Mouse (Mus musculus): Measurements from ENCODE around the gene Zfp146. TPM values are rescaled to one million over a fixed set of nuclear protein-coding genes. Genes with fewer than 3 reads are reported as not detected.
"Not testable (repeated sequence)": the region's sequence is repeated elsewhere in the genome, so short reads cannot be mapped to it uniquely, and the experiment has no call there.

Gene Zfp146
- polyA plus RNA-seq, 1 experiment from 2014 or later = 11.3 TPM

- H3K9me3 ChIP-seq (replicated peaks) = no peaks in the 10 kb centered on the region
- no peak for ATAC-seq (ENCODE audit: low FRiP score)
- H3K4me1 ChIP-seq = peaks cover 20% of the 10 kb centered on the region
- H3K36me3 ChIP-seq = peaks cover 74% of the 10 kb centered on the region
- WGBS = 89% methylated on average over 12 of the region's 12 CpGs
- no peak overlapping the region for H3K27ac ChIP-seq (replicated peaks)
- H3K4me3 ChIP-seq (replicated peaks) = no peak overlapping the region
- H3K27me3 ChIP-seq (replicated peaks) = no peaks in the 10 kb centered on the region
- H3K9ac ChIP-seq (replicated peaks) = no peak overlapping the region
- no peak overlapping the region for H3K4me2 ChIP-seq
These were observed 19.0 kb upstream of the Zfp146 start for GRCm38 (mm10) chr7:30188344-30189115.

GRCm38 (mm10) chr7:30184641-30185348, 15.2 kb upstream of the Zfp146 start:
- Histone ChIP-seq H3K9ac (replicated peaks) (no peak overlapping the region), H3K36me3 (peaks cover 52% of the 10 kb centered on the region), H3K27me3 (replicated peaks) (no peaks in the 10 kb centered on the region), H3K4me3 (replicated peaks) (no peak overlapping the region), H3K27ac (replicated peaks) (no peak overlapping the region), H3K4me2 (no peak overlapping the region), H3K9me3 (replicated peaks) (no peaks in the 10 kb centered on the region), H3K4me1 (peaks cover 7% of the 10 kb centered on the region)
- WGBS = 78% methylated on average over 13 of the region's 13 CpGs
- ATAC-seq (ENCODE audit: low FRiP score) = no peak

- Histone ChIP-seq H3K27ac (replicated peaks) (no peak within 1 kb of the TSS), H3K9ac (replicated peaks) (peak within 1 kb of the TSS; percentile 3; the same call in 1 of the 2 replicates), H3K4me2 (peak within 1 kb of the TSS; percentile 46), H3K36me3 (peaks cover 45% of the 10 kb centered on the region), H3K9me3 (replicated peaks) (no peaks in the 10 kb centered on the region), H3K4me1 (peaks cover 7% of the 10 kb centered on the region), H3K4me3 (replicated peaks) (peak within 1 kb of the TSS; percentile 17), H3K27me3 (replicated peaks) (no peaks in the 10 kb centered on the region)
- ATAC-seq (ENCODE audit: low FRiP score) = peak; percentile 49; the same call in 1 of the 2 replicates
- 2% methylated on average over 11 of the region's 11 CpGs for WGBS
These were observed 14.3 kb upstream of the Zfp146 start, which contains the start of gene Cox7a1 for GRCm38 (mm10) chr7:30183879-30184289. Gene Cox7a1 (plus strand): TSS chr7:30184144.

- not testable (repeated sequence) for H3K9ac ChIP-seq (replicated peaks); H3K27me3 ChIP-seq (replicated peaks); H3K27ac ChIP-seq (replicated peaks); H3K4me1 ChIP-seq; H3K4me3 ChIP-seq (replicated peaks); H3K4me2 ChIP-seq; ATAC-seq (ENCODE audit: low FRiP score); H3K9me3 ChIP-seq (replicated peaks)
- peaks cover 45% of the 10 kb centered on the region for H3K36me3 ChIP-seq
- 70% methylated on average over 7 of the region's 7 CpGs for WGBS
These were observed 13.6 kb upstream of the Zfp146 start for GRCm38 (mm10) chr7:30183189-30183588.

DNA sequence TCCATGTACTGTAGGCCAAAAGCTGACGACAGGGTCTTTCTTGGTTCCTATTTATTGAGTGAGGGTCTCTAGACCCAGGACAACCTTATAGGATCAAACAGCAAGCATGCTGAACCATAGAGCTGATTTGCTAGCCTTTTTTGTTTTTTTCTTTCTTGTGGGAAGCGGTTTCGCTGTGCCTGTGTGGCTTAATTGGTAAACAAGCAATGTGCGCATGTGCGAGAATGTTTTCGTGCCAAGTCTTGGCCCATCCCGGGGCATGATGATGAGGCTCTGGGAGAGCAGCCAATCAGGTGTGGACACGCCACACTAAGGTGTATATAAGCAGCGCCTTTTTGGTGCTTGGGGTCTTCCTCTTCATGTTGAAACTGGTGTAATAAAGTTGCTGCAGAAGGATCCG, 12.4 kb upstream of the Zfp146 start:
- not testable (repeated sequence) for H3K4me1 ChIP-seq; ATAC-seq (ENCODE audit: low FRiP score); H3K9ac ChIP-seq (replicated peaks); H3K4me3 ChIP-seq (replicated peaks); H3K27me3 ChIP-seq (replicated peaks); H3K9me3 ChIP-seq (replicated peaks); H3K4me2 ChIP-seq
- WGBS = 89% methylated on average over 10 of the region's 10 CpGs
- H3K27ac ChIP-seq (replicated peaks) = peak overlapping the region; percentile 68
- peaks cover 42% of the 10 kb centered on the region for H3K36me3 ChIP-seq

- Histone ChIP-seq H3K4me1 (peaks cover 7% of the 10 kb centered on the region), H3K36me3 (peaks cover 41% of the 10 kb centered on the region)
- 3% methylated on average over 4 of the region's 4 CpGs for WGBS
These were observed 11.8 kb upstream of the Zfp146 start for GRCm38 (mm10) chr7:30181308-30181707.

GRCm38 (mm10) chr7:30178256-30178655, 8.7 kb upstream of the Zfp146 start:
- Histone ChIP-seq H3K4me1 (no peaks in the 10 kb centered on the region), H3K4me3 (replicated peaks) (no peak overlapping the region), H3K9me3 (replicated peaks) (no peaks in the 10 kb centered on the region), H3K27me3 (replicated peaks) (no peaks in the 10 kb centered on the region), H3K4me2 (no peak overlapping the region), H3K9ac (replicated peaks) (no peak overlapping the region), H3K27ac (replicated peaks) (no peak overlapping the region), H3K36me3 (peaks cover 36% of the 10 kb centered on the region)
- no peak for ATAC-seq (ENCODE audit: low FRiP score)
- WGBS = 89% methylated on average over 11 of the region's 11 CpGs

More at GRCm38 (mm10) chr7:30181308-30181707, 11.8 kb upstream of the Zfp146 start:
- H3K9ac ChIP-seq (replicated peaks) = no peak overlapping the region; the same call in 1 of the 2 replicates
- peak; percentile 35; the same call in 1 of the 2 replicates for ATAC-seq (ENCODE audit: low FRiP score)
- H3K27ac ChIP-seq (replicated peaks) = peak overlapping the region; percentile 68
- H3K27me3 ChIP-seq (replicated peaks) = no peaks in the 10 kb centered on the region
- H3K4me3 ChIP-seq (replicated peaks) = no peak overlapping the region
- no peak overlapping the region for H3K4me2 ChIP-seq
- H3K9me3 ChIP-seq (replicated peaks) = no peaks in the 10 kb centered on the region

- Histone ChIP-seq H3K36me3 (peaks cover 36% of the 10 kb centered on the region), H3K9me3 (replicated peaks) (no peaks in the 10 kb centered on the region), H3K4me3 (replicated peaks) (no peak overlapping the region), H3K27me3 (replicated peaks) (no peaks in the 10 kb centered on the region), H3K4me2 (no peak overlapping the region), H3K4me1 (peaks cover 3% of the 10 kb centered on the region; the same call in 1 of the 2 replicates), H3K9ac (replicated peaks) (no peak overlapping the region), H3K27ac (replicated peaks) (no peak overlapping the region)
- 85% methylated on average over 12 of the region's 12 CpGs for WGBS
- ATAC-seq (ENCODE audit: low FRiP score) = no peak
These were observed 6.9 kb upstream of the Zfp146 start for GRCm38 (mm10) chr7:30176474-30176873.

DNA sequence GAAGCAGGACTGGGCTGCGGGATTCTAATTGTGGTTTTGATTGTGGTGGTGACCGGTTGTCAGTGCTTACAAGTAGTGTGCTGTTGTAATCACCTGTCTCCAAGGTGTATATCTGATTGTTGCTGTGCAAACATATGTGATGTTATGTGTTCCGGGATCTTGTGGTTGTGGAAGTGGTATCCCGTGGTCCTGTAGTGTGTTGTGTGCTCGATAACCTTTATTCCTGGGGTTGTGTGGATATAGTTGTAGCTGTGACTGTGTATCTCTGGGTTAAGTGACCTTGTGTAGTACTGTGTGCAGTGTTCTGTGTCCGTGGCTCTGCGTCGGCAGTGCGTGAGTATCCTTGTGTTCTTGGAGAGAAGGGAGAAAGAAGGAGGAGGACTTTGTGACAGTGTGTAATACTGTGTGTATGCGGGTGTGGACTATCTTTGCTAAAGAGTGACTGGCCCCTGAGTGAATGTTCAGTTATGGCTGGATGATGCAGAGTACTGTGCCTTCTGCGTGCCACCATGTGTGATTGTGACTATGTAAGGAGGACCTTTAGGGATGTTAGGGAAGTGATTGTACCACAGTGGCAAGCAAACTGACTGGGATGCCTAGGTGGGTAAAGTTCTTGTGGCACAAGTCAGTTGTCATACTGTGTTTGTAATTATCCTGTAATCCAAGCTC, 867 bp upstream of the Zfp146 start:
- Histone ChIP-seq H3K36me3 (peaks cover 21% of the 10 kb centered on the region), H3K4me1 (peaks cover 33% of the 10 kb centered on the region), H3K9ac (replicated peaks) (peak overlapping the region; percentile 80), H3K27me3 (replicated peaks) (no peaks in the 10 kb centered on the region), H3K27ac (replicated peaks) (peak overlapping the region; percentile 95), H3K9me3 (replicated peaks) (no peaks in the 10 kb centered on the region), H3K4me2 (peak overlapping the region; percentile 53), H3K4me3 (replicated peaks) (peak overlapping the region; percentile 73)
- peak; percentile 54 for ATAC-seq (ENCODE audit: low FRiP score)
- 25% methylated on average over 11 of the region's 11 CpGs for WGBS

DNA sequence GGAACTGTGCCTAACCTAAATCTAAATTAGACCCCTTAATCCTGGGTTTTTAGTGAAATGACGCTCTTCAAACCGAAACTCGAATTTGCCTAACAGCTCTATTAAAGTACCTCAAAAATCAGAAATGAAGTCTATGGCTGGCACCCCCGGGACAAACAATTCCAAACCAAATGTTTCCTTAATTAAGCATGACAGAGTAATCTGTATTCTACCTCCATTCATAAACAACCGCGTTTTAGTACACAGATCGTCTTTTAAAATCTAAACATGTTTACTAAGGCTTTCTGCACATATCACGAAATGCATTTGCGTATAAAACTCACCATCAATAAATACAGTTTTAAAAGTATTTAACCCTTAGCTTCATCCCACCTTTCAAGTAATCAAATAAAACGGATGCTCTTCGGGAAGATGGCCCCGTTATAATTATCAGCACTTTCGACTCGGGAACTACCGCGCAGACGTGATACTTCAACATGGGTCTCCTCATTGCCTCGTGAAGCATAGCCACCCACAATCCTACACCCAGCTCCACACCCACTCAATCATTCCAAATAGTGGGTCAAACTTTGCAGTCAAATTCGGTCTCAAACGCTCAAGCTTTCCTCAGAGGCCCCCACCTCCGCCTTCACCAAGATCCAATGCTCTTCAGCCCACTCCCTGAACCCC, 502 bp downstream of the Zfp146 start:
- peak; percentile 33 for ATAC-seq (ENCODE audit: low FRiP score)

GRCm38 (mm10) chr7:30164745-30165144, 4.8 kb downstream of the Zfp146 start:
- Histone ChIP-seq H3K9ac (replicated peaks) (no peak overlapping the region), H3K27ac (replicated peaks) (no peak overlapping the region), H3K9me3 (replicated peaks) (peaks cover 22% of the 10 kb centered on the region), H3K27me3 (replicated peaks) (no peaks in the 10 kb centered on the region), H3K4me2 (no peak overlapping the region), H3K36me3 (peaks cover 66% of the 10 kb centered on the region), H3K4me3 (replicated peaks) (no peak overlapping the region), H3K4me1 (peaks cover 18% of the 10 kb centered on the region)
- ATAC-seq (ENCODE audit: low FRiP score) = no peak
- 97% methylated on average over 2 of the region's 2 CpGs for WGBS

More for the DNA sequence above, 502 bp downstream of the Zfp146 start:
- peaks cover 33% of the 10 kb centered on the region for H3K4me1 ChIP-seq
- peak overlapping the region; percentile 95 for H3K27ac ChIP-seq (replicated peaks)
- H3K9me3 ChIP-seq (replicated peaks) = no peaks in the 10 kb centered on the region
- H3K4me3 ChIP-seq (replicated peaks) = peak overlapping the region; percentile 73
- peak overlapping the region; percentile 80 for H3K9ac ChIP-seq (replicated peaks)
- H3K27me3 ChIP-seq (replicated peaks) = no peaks in the 10 kb centered on the region
- peaks cover 33% of the 10 kb centered on the region for H3K36me3 ChIP-seq
- peak overlapping the region; percentile 53 for H3K4me2 ChIP-seq
- 3% methylated on average over 21 of the region's 21 CpGs for WGBS

All from neural tube, embryonic 15.5 days (tissue).